Mouse (Mus musculus) embryonic stem cell, embryonic (primary cell): ENCODE measurements around the gene Ttll1.

Experiments used
- CTCF ChIA-PET, 4 experiments: fragments of 300-600 bp in 2 of 4; fragments of 350-600 bp in 2 of 4; sonication (Branson Sonifier 250); formaldehyde crosslinking; loops; one replicate each; lab custom pipeline; 2022; ENCODE audit warnings: inconsistent platforms in 2 of 4; lab: Charles Lee
- POLR2A ChIA-PET, 4 experiments: fragments of 300-600 bp in 2 of 4; fragments of 350-600 bp in 2 of 4; sonication (Branson Sonifier 250); formaldehyde crosslinking; loops; one replicate each; lab custom pipeline; 2022; ENCODE audit warnings: antibody characterized with exemption in 4 of 4, inconsistent platforms in 1 of 4; lab: Charles Lee

Gene Ttll1

GRCm38 (mm10) chr15:83529765-83530164 lies 19.1 kb upstream of the Ttll1 start:
- CTCF ChIA-PET, result interaction anchor here in 3 of 4 experiments (0.5 to 1.2 kb wide), 7 partner anchors 20 to 1330 kb away, joined by 3 to 13 read pairs (median 3); no protein-coding TSS in a partner anchor
- POLR2A ChIA-PET, result interaction anchor here in 3 of 4 experiments (0.5 to 4.0 kb wide), 12 partner anchors 16 to 380 kb away, joined by 3 to 10 read pairs (median 3); partner anchors contain the start of gene A4galt (in 1 of the 3)

- CTCF ChIA-PET, result interaction anchor here in 1 of 4 experiments (0.6 kb wide), 1 partner anchor 13 kb away, joined by 7 read pairs; no protein-coding TSS in a partner anchor
- POLR2A ChIA-PET, result interaction anchor here in 2 of 4 experiments (0.6 to 4.0 kb wide), 8 partner anchors 17 to 1328 kb away, joined by 3 to 10 read pairs (median 4); partner anchors contain the start of gene Poldip3 (in 1 of the 2)
These were observed 18.2 kb upstream of the Ttll1 start for GRCm38 (mm10) chr15:83528892-83529291.

GRCm38 (mm10) chr15:83527747-83528146 lies 17.1 kb upstream of the Ttll1 start:
- ChIA-PET CTCF (interaction anchor here in 3 of 4 experiments (0.6 to 1.6 kb wide), 3 partner anchors 15 to 1078 kb away, joined by 3 to 5 read pairs (median 5); no protein-coding TSS in a partner anchor), POLR2A (interaction anchor here in 3 of 4 experiments (0.6 to 4.0 kb wide), 11 partner anchors 10 to 378 kb away, joined by 3 to 10 read pairs (median 4); partner anchors contain the start of gene Poldip3 (in 2 of the 3))

GRCm38 (mm10) chr15:83527092-83527437 lies 16.4 kb upstream of the Ttll1 start:
- ChIA-PET POLR2A (interaction anchor here in 2 of 4 experiments (0.6 to 4.0 kb wide), 11 partner anchors 8 to 378 kb away, joined by 3 to 10 read pairs (median 5); partner anchors contain the start of gene Poldip3 (in 1 of the 2)), CTCF (interaction anchor here in 3 of 4 experiments (0.6 to 1.6 kb wide), 5 partner anchors 27 to 1078 kb away, joined by 3 to 5 read pairs (median 3); no protein-coding TSS in a partner anchor)

- CTCF ChIA-PET, result interaction anchor here in 3 of 4 experiments (0.6 to 1.6 kb wide), 6 partner anchors 14 to 46 kb away, joined by 3 to 5 read pairs (median 3); no protein-coding TSS in a partner anchor
- POLR2A ChIA-PET, result interaction anchor here in 2 of 4 experiments (0.6 to 2.3 kb wide), 14 partner anchors 9 to 709 kb away, joined by 3 to 8 read pairs (median 4); partner anchors contain the start of gene Poldip3 (in 1 of the 2)
These were observed 15.9 kb upstream of the Ttll1 start, which contains the start of gene Bik for GRCm38 (mm10) chr15:83526424-83527091. Gene Bik, plus strand, starts transcription at chr15:83526862.

- ChIA-PET CTCF (interaction anchor here (0.7 to 1.2 kb wide), 6 partner anchors 11 to 192 kb away, joined by 3 read pairs; partner anchors contain the start of gene Ttll1 (in 1 of the 4)), POLR2A (interaction anchor here in 3 of 4 experiments (0.6 to 1.4 kb wide), 7 partner anchors 11 to 375 kb away, joined by 3 to 5 read pairs (median 3); partner anchors contain the start of genes Poldip3 (in 3 of the 3) and Ttll1 (in 1 of the 3))
These were observed 13.6 kb upstream of the Ttll1 start for GRCm38 (mm10) chr15:83524333-83524729.

GRCm38 (mm10) chr15:83523638-83524332 lies 13.1 kb upstream of the Ttll1 start:
- CTCF ChIA-PET, result interaction anchor here (0.6 to 1.2 kb wide), 7 partner anchors 11 to 337 kb away, joined by 3 to 4 read pairs (median 3); partner anchors contain the start of gene Ttll1 (in 1 of the 4)

GRCm38 (mm10) chr15:83523196-83523595 lies 12.5 kb upstream of the Ttll1 start:
- POLR2A ChIA-PET, result interaction anchor here in 3 of 4 experiments (0.7 to 1.5 kb wide), 6 partner anchors 10 to 374 kb away, joined by 3 to 5 read pairs (median 4); partner anchors contain the start of genes Poldip3 (in 2 of the 3) and Ttll1 (in 1 of the 3)
- CTCF ChIA-PET, result interaction anchor here in 2 of 4 experiments (0.6 to 0.7 kb wide), 2 partner anchors 23 to 336 kb away, joined by 3 to 4 read pairs; no protein-coding TSS in a partner anchor

More at GRCm38 (mm10) chr15:83523638-83524332, 13.1 kb upstream of the Ttll1 start:
- POLR2A ChIA-PET, result interaction anchor here in 3 of 4 experiments (0.6 to 1.5 kb wide), 10 partner anchors 11 to 375 kb away, joined by 3 to 5 read pairs (median 3); partner anchors contain the start of genes Poldip3 (in 3 of the 3) and Ttll1 (in 1 of the 3)

GRCm38 (mm10) chr15:83520861-83521382 lies 10.2 kb upstream of the Ttll1 start:
- POLR2A ChIA-PET, result no interaction called here
- CTCF ChIA-PET, result interaction anchor here in 2 of 4 experiments (0.6 to 1.2 kb wide), 2 partner anchors 20 to 39 kb away, joined by 3 read pairs; no protein-coding TSS in a partner anchor

GRCm38 (mm10) chr15:83518215-83519048 lies 7.7 kb upstream of the Ttll1 start:
- ChIA-PET CTCF (interaction anchor here (0.6 to 2.1 kb wide), 12 partner anchors 8 to 1011 kb away, joined by 3 to 5 read pairs (median 3); partner anchors contain the start of gene Ttll1 (in 2 of the 4)), POLR2A (interaction anchor here in 3 of 4 experiments (0.6 to 1.5 kb wide), 4 partner anchors 28 to 369 kb away, joined by 3 to 4 read pairs (median 3); partner anchors contain the start of gene Poldip3 (in 2 of the 3))

GRCm38 (mm10) chr15:83515018-83515417 lies 4.3 kb upstream of the Ttll1 start:
- ChIA-PET CTCF (interaction anchor here in 1 of 4 experiments (0.6 kb wide), 1 partner anchor 190 kb away, joined by 3 read pairs; no protein-coding TSS in a partner anchor), POLR2A (no interaction called here)

GRCm38 (mm10) chr15:83512489-83513281 lies 2.0 kb upstream of the Ttll1 start:
- ChIA-PET POLR2A (interaction anchor here (0.6 to 1.7 kb wide), 32 partner anchors 9 to 1845 kb away, joined by 3 to 15 read pairs (median 4); partner anchors contain the start of genes Bik (in 2 of the 4), Poldip3 (in 2 of the 4), A4galt (in 1 of the 4) and Pacsin2 (in 1 of the 4)), CTCF (interaction anchor here (0.5 to 2.4 kb wide), 22 partner anchors 8 to 819 kb away, joined by 3 to 11 read pairs (median 3); partner anchors contain the start of gene Bik (in 1 of the 4))

GRCm38 (mm10) chr15:83509950-83510804 lies 516 bp downstream of the Ttll1 start:
- POLR2A ChIA-PET, result interaction anchor here in 3 of 4 experiments (0.6 to 2.1 kb wide), 13 partner anchors 8 to 1789 kb away, joined by 3 to 17 read pairs (median 3); partner anchors contain the start of genes Poldip3 (in 2 of the 3), Mcat (in 1 of the 3) and Tspo (in 1 of the 3)
- CTCF ChIA-PET, result interaction anchor here (0.6 to 2.3 kb wide), 23 partner anchors 8 to 564 kb away, joined by 3 to 22 read pairs (median 3); no protein-coding TSS in a partner anchor

- ChIA-PET CTCF (interaction anchor here (0.5 to 2.9 kb wide), 31 partner anchors 9 to 608 kb away, joined by 3 to 19 read pairs (median 4); partner anchors contain the start of genes Pacsin2 (in 2 of the 4) and Ttll1 (in 1 of the 4)), POLR2A (interaction anchor here (0.7 to 4.0 kb wide), 13 partner anchors 9 to 352 kb away, joined by 3 to 23 read pairs (median 4); partner anchors contain the start of genes Pacsin2 (in 1 of the 4), Poldip3 (in 1 of the 4) and Ttll1 (in 1 of the 4))
These were observed 9.2 kb downstream of the Ttll1 start for GRCm38 (mm10) chr15:83501483-83501882.
